Mouse (Mus musculus): ENCODE measurements around the gene Supt16. TPM values are rescaled to one million over a fixed set of nuclear protein-coding genes. Genes with fewer than 3 reads are reported as not detected.

Supt16 gene
- polyA plus RNA-seq, 1 experiment: 33.0 TPM

GRCm38 (mm10) chr14:52149888-52150287, 47.3 kb downstream of the Supt16 start:
- no peak for DNase-seq (ENCODE audit: extremely low spot score in 1 of 2, low spot score in 1 of 2)

GRCm38 (mm10) chr14:52146540-52146939, 50.7 kb downstream of the Supt16 start:
- DNase-seq (ENCODE audit: extremely low spot score in 1 of 2, low spot score in 1 of 2): peak in 1 of 2 experiments; percentile 11

- no peak for DNase-seq (ENCODE audit: extremely low spot score in 1 of 2, low spot score in 1 of 2)
Measured at GRCm38 (mm10) chr14:52144165-52144564, 53.1 kb downstream of the Supt16 start.

GRCm38 (mm10) chr14:52141445-52142127, 55.6 kb downstream of the Supt16 start:
- no peak for DNase-seq (ENCODE audit: extremely low spot score in 1 of 2, low spot score in 1 of 2)

GRCm38 (mm10) chr14:52140577-52141444, 56.4 kb downstream of the Supt16 start:
- no peak for DNase-seq (ENCODE audit: extremely low spot score in 1 of 2, low spot score in 1 of 2)

GRCm38 (mm10) chr14:52133584-52133983, 63.6 kb downstream of the Supt16 start:
- no peak for DNase-seq (ENCODE audit: extremely low spot score in 1 of 2, low spot score in 1 of 2)

GRCm38 (mm10) chr14:52124636-52125035, 72.6 kb downstream of the Supt16 start:
- DNase-seq (ENCODE audit: extremely low spot score in 1 of 2, low spot score in 1 of 2): no peak

- DNase-seq (ENCODE audit: extremely low spot score in 1 of 2, low spot score in 1 of 2): peak; percentile 22 to 83
Measured at GRCm38 (mm10) chr14:52123918-52124317, 73.3 kb downstream of the Supt16 start.

GRCm38 (mm10) chr14:52120169-52120568, 77.0 kb downstream of the Supt16 start:
- DNase-seq (ENCODE audit: extremely low spot score in 1 of 2, low spot score in 1 of 2): no peak

GRCm38 (mm10) chr14:52118823-52119608, 78.2 kb downstream of the Supt16 start:
- peak in 1 of 2 experiments; percentile 27 for DNase-seq (ENCODE audit: extremely low spot score in 1 of 2, low spot score in 1 of 2)

GRCm38 (mm10) chr14:52118456-52118822, 78.8 kb downstream of the Supt16 start:
- DNase-seq (ENCODE audit: extremely low spot score in 1 of 2, low spot score in 1 of 2): no peak

- DNase-seq (ENCODE audit: extremely low spot score in 1 of 2, low spot score in 1 of 2): no peak
Measured at GRCm38 (mm10) chr14:52117241-52117640, 80.0 kb downstream of the Supt16 start.

- no peak for DNase-seq (ENCODE audit: extremely low spot score in 1 of 2, low spot score in 1 of 2)
Measured at GRCm38 (mm10) chr14:52114101-52114500, 83.1 kb downstream of the Supt16 start.

Other genes with a start within 250 kb of the Supt16 start
- gene Arhgef40, start 212.7 kb downstream of the Supt16 start, polyA plus RNA-seq (2012; rRNA removed): 39.7 and 44.0 TPM in 2 replicates
- 0.60 and 0.90 TPM in 2 replicates for gene Tmem253, start 181.8 kb downstream of the Supt16 start, polyA plus RNA-seq (2012; rRNA removed)
- gene Zfp219, start 176.7 kb downstream of the Supt16 start, polyA plus RNA-seq (2012; rRNA removed): 73.4 and 77.7 TPM in 2 replicates
- 0.08 and 0.15 TPM in 2 replicates for gene Olfr221, start 155.0 kb downstream of the Supt16 start, polyA plus RNA-seq (2012; rRNA removed)
- 260 and 273 TPM in 2 replicates for gene Hnrnpc, start 93.4 kb downstream of the Supt16 start, polyA plus RNA-seq (2012; rRNA removed)
- gene Rpgrip1, start 86.7 kb downstream of the Supt16 start, polyA plus RNA-seq (2012; rRNA removed): 1.4 and 2.0 TPM in 2 replicates
- 60.2 and 62.5 TPM in 2 replicates for gene Chd8, start 60.4 kb upstream of the Supt16 start, polyA plus RNA-seq (2012; rRNA removed)
- gene Tox4, start 81.7 kb upstream of the Supt16 start, polyA plus RNA-seq (2012; rRNA removed): 33.3 and 39.7 TPM in 2 replicates
- 48.0 and 50.4 TPM in 2 replicates for gene Rab2b, start 82.1 kb upstream of the Supt16 start, polyA plus RNA-seq (2012; rRNA removed)
- 36.2 and 39.2 TPM in 2 replicates for gene Mettl3, start 107.7 kb upstream of the Supt16 start, polyA plus RNA-seq (2012; rRNA removed)
- gene Sall2, start 131.3 kb upstream of the Supt16 start, polyA plus RNA-seq (2012; rRNA removed): 38.1 and 39.0 TPM in 2 replicates
- gene Olfr1513, start 159.0 kb upstream of the Supt16 start, polyA plus RNA-seq (2012; rRNA removed): 0.08 TPM in 1 of 2 replicates, not detected in the other
- not detected in 2 replicates for gene Olfr1512, start 181.8 kb upstream of the Supt16 start, polyA plus RNA-seq (2012; rRNA removed)
- gene Olfr1511, start 200.0 kb upstream of the Supt16 start, polyA plus RNA-seq (2012; rRNA removed): 0.11 TPM in 1 of 2 replicates, not detected in the other
- not detected in 2 replicates for gene Olfr1510, start 217.0 kb upstream of the Supt16 start, polyA plus RNA-seq (2012; rRNA removed)
- not detected in 2 replicates for gene Olfr1509, start 245.6 kb upstream of the Supt16 start, polyA plus RNA-seq (2012; rRNA removed)